Mouse (Mus musculus) gonadal fat pad, adult 2 months (tissue): ENCODE measurements around the gene Gm10234. TPM values are rescaled to one million over a fixed set of nuclear protein-coding genes. Genes with fewer than 3 reads are reported as not detected.

Source experiments
- DNase-seq: peaks from one replicate; pipeline ENCODE4 v3.0.0-alpha.2; 2012; ENCODE audit warnings: low read depth
- polyA plus RNA-seq: library from polyadenylated mRNA; depleted of rRNA; stranded (reverse); fragments of >200 nt; gene quantifications from 2 replicates; pipeline ENCODE4 v1.2.3, GENCODE M21; 2012; rRNA removed

Gene Gm10234
- polyA plus RNA-seq, result not detected in 2 replicates

GRCm38 (mm10) chr6:95321812-95322211 is at the start of gene Gm10234:
TSS of gene Gm10234 (plus strand) at chr6:95322112.
- no peak for DNase-seq

DNA sequence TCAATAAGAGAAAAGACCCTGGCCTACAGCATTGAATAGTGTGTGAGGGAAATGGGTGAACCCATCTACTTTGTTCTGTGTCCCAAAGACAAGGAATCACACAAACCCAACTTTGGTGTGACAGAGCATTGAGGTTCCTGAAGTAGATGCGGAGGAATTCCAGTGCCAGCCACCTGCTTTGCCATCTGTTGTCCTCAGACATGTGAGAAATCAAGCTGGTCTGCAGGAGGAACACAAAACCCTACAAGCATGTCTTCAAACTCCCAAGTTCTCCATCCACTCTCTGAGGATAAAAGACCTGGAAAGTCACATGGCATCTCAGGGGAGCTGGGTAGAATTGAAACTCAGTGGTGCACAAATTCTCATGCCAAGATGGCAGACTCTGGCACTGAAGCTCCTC is 44.3 kb upstream of the Gm10234 start:
- DNase-seq, result no peak

GRCm38 (mm10) chr6:95296025-95296424 is 25.9 kb upstream of the Gm10234 start:
- DNase-seq, result no peak

- no peak for DNase-seq
Observed at GRCm38 (mm10) chr6:95298387-95298786, 23.5 kb upstream of the Gm10234 start.

DNA sequence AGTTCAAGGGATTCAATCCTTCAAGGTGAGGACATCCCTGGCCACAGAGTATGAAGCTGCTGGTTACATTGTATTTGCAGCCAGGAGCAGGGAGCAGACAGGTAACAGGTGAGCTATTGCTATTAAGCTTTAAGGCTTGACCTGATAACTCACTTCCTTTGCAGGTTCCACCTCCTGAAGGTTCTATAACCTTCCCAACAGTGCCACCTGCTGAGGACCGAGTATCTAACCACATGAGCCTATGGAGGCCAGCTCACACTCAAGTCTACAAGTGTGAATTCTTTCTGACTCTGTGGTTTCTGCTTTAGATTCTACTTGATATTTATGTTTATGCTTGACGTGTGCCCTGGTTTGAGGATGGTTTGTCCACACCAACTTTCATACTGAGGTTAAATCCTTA is 21.3 kb upstream of the Gm10234 start:
- DNase-seq, result no peak

DNA sequence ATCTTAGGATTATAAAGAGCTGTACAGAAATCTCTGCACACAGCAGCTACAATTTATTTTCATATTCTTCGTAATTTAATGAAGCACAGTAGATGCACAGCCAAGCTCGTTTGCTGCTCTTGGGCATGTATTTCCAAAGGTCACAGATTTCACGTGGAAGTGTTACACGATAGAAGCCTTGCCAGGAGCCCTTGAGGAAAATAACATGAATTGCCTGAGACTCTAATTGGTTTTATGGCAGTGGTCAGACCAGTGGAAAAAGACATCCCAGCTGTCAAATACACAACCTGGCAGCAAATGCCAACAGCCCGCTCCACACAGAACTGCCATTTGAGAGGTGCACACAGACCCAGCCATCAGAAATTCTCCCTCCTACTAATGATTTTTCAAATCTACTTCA is 9.3 kb downstream of the Gm10234 start:
- DNase-seq, result no peak

DNA sequence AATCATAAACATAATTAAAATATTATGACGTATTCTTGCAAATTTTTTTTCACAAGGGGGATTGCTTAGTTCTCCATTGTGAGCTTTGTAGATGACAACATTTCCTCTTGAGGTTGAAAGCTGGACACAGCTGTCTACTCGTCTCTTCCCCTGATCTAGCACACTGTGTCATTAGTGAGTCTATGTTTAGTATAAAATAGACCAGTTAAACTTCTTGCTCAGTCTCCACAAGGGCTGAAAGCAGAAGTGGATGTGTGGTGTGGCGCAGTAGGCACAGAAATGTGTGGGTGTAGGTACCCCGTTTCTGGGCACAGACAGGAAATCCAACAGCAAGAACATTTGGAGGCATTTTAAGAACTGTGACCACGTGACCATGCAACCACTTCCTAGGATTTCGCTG is 12.9 kb downstream of the Gm10234 start:
- DNase-seq, result no peak

GRCm38 (mm10) chr6:95349378-95349777 is 27.5 kb downstream of the Gm10234 start:
- no peak for DNase-seq

DNA sequence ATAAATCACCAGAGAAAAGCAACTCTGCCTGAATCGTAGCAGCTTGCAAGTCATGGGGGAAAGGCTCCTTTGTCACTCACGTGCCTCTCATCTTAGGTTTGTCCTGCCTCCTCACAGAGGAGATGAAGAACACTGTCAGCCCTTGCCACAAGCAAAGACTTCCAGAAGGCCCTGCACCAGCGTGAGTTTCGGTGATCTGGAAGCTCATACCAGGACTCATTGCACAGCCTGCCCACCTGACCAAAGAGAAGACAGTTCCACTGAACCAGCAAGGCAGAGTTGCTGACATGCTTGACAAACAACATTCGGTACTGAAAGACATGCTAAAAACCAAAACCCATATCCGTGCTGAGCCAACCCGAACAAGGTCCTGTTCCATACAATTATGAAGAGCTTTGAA is 31.1 kb downstream of the Gm10234 start:
- DNase-seq, result no peak

- DNase-seq, result no peak
Observed at GRCm38 (mm10) chr6:95353886-95354285, 32.0 kb downstream of the Gm10234 start.

- no peak for DNase-seq
Observed at GRCm38 (mm10) chr6:95360084-95360483, 38.2 kb downstream of the Gm10234 start.

DNA sequence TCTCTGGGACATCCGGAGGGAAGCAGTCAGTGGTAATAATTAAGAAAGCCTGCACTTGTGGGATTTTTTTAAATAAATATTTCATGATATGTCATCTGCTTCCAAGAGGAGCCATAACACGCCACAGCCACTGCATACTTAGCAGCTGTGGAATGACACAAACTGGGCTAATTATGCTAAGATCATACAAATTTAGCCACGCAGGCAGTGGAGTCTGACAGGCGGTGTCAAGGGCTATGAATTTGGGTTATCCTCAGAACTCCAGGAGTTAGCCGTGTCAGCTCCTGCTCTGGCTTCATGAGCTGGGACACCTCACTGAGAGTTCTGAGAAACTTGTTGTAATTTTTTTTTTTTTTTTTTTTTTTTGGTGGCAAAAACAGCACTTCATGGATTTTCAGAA is 40.8 kb downstream of the Gm10234 start:
- DNase-seq, result no peak

GRCm38 (mm10) chr6:95371811-95372210 is 49.9 kb downstream of the Gm10234 start:
- no peak for DNase-seq

Other genes with a start within 250 kb of the Gm10234 start
- 0.71 and 0.77 TPM in 2 replicates for gene Kbtbd8, start 204.9 kb upstream of the Gm10234 start, polyA plus RNA-seq